Mouse (Mus musculus) liver, embryonic 15.5 days (tissue): ENCODE measurements around the gene Chac1. TPM values are rescaled to one million over a fixed set of nuclear protein-coding genes. Genes with fewer than 3 reads are reported as not detected.

Experiments used
- ATAC-seq: fragments of 200-750 bp; cut with Nextera tagmentation; 2 replicates; pipeline ENCODE4 v1.8.0; 2017; ENCODE audit warnings: moderate number of reproducible peaks, mild to moderate bottlenecking, moderate library complexity; ENCODE audit not compliant: insufficient read depth
- H3K27ac ChIP-seq: fragments of 300-500 bp; sonication (generic); replicated peaks from 2 replicates; pipeline ENCODE4 v1.5.1; 2015; ENCODE audit warnings: mild to moderate bottlenecking, inconsistent platforms
- H3K27me3 ChIP-seq: fragments of 300-500 bp; sonication (generic); 2 replicates; pipeline ENCODE4 v1.6.1; 2015; ENCODE audit warnings: mild to moderate bottlenecking, inconsistent platforms
- H3K36me3 ChIP-seq: fragments of 300-500 bp; sonication (generic); replicated peaks from 2 replicates; pipeline ENCODE4 v1.6.1; 2015; ENCODE audit warnings: moderate library complexity, mild to moderate bottlenecking, inconsistent platforms
- H3K4me1 ChIP-seq: fragments of 300-500 bp; sonication (generic); replicated peaks from 2 replicates; pipeline ENCODE4 v1.6.1; 2015; ENCODE audit warnings: inconsistent platforms
- H3K4me2 ChIP-seq: fragments of 300-500 bp; sonication (generic); 2 replicates; pipeline ENCODE4 v1.6.1; 2015; ENCODE audit warnings: moderate library complexity, mild to moderate bottlenecking, inconsistent platforms
- H3K4me3 ChIP-seq: fragments of 300-500 bp; sonication (generic); replicated peaks from 2 replicates; pipeline ENCODE4 v1.5.1; 2015; ENCODE audit warnings: mild to moderate bottlenecking, inconsistent platforms
- H3K9ac ChIP-seq: fragments of 300-500 bp; sonication (generic); 2 replicates; pipeline ENCODE4 v1.6.1; 2015; ENCODE audit warnings: moderate library complexity, mild to moderate bottlenecking, inconsistent platforms
- H3K9me3 ChIP-seq: fragments of 300-500 bp; sonication (generic); replicated peaks from 2 replicates; pipeline ENCODE4 v1.6.1; 2016; ENCODE audit warnings: inconsistent platforms
- WGBS: fragments of 180-500 bp; shearing (Covaris S2); methylation state at CpG from one replicate; pipeline ENCODE4 v1.1.7; 2015; ENCODE audit warnings: mixed read lengths; ENCODE audit not compliant: insufficient replicate concordance; 5-methylcytosine and 5-hydroxymethylcytosine counted together
- polyA plus RNA-seq: library from polyadenylated mRNA; unstranded; fragments of >200 nt; fragmentation: Nextera tagmentation; extraction: Ambion mirVana; gene quantifications from 2 replicates; pipeline ENCODE4 v1.2.1, GENCODE M21; 2015

The Chac1 gene
- polyA plus RNA-seq = 2.9 and 3.4 TPM in 2 replicates

DNA sequence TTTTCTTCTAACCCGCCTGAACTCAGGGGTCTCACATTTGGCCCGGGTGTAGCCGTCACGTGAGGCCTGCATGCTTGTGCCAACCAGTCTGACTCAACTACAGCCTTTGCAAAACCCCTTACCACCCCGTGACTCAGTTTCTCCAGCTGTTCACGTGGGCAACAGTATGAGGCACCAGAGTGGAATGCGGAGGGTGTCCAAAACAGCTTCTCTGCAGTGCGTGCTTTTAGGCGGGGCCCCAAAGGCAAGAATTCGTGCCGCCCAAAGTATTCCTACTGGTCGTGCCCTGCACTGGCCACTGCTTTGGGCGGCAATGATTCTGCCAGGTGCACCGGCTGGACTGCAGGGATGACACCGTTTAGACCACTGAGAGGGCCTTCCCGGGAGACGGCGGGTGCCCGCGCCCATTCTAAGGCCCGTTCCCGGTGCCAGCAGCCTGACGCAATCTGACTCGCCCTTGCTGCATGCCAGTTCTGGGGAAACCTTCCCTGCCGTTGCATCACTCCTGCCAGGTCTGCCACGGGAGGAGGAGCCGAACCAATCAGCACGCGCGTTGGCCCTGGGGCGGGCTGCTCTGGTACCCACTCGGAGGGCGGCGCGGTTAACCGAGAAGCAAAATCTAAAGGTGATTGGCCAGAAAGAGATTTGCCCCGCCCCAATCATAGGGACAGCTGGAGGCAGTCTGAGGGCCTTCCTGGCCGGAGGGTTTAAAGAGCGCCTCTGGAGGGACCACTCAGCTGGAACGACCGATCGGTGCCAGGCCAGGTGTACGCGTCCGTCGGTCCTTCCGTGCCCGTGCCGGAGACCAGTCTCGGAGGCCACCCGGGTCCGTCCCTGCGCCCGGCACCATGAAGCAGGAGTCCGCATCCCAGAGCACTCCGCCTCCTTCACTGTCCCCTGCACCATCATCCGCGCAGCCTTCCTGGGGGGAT is at the start of gene Chac1:
TSS of gene Chac1 (plus strand) at position 675 of the 932 bp plus-strand sequence.
- 7% methylated on average over 58 of the region's 58 CpGs for WGBS
- peak within 1 kb of the TSS; percentile 70 for H3K4me3 ChIP-seq
- no peaks in the 10 kb centered on the region for H3K9me3 ChIP-seq
- peak within 1 kb of the TSS; percentile 65 for H3K9ac ChIP-seq
- peaks cover 11% of the 10 kb centered on the region; the same call in 1 of the 2 replicates for H3K36me3 ChIP-seq
- H3K27ac ChIP-seq = peak within 1 kb of the TSS; percentile 52; the same call in 1 of the 2 replicates
- peaks cover 44% of the 10 kb centered on the region for H3K27me3 ChIP-seq
- peak within 1 kb of the TSS; percentile 89 for H3K4me2 ChIP-seq
- H3K4me1 ChIP-seq = peaks cover 19% of the 10 kb centered on the region
- peak; percentile 94 for ATAC-seq

DNA sequence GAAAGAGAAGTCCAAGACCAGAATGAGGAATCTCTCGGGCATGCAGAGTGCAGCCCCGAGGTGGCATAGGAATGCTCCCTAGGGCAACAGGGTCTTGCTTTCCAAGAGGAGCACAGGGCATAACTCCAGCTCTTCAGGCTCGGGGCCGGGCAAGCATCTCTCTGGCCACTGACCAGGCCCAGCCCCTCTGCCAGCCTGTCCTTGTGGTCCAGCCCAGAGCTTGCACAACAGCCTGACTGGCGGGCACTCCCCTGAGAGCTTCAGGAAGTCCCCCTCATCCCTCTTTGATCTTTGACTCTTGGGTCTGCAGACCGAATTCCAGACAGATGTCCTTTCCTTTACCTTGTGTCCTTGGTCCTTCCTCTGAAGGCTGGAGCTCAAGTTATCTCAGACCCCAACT is 48.2 kb upstream of the Chac1 start:
- WGBS = 65% methylated on average over 6 of the region's 6 CpGs
- H3K4me3 ChIP-seq = no peak overlapping the region
- H3K36me3 ChIP-seq = peaks cover 17% of the 10 kb centered on the region
- H3K27me3 ChIP-seq = no peaks in the 10 kb centered on the region
- H3K27ac ChIP-seq = no peak overlapping the region
- H3K9ac ChIP-seq = no peak overlapping the region
- no peak for ATAC-seq
- H3K4me2 ChIP-seq = no peak overlapping the region
- H3K9me3 ChIP-seq = no peaks in the 10 kb centered on the region
- H3K4me1 ChIP-seq = peaks cover 80% of the 10 kb centered on the region

DNA sequence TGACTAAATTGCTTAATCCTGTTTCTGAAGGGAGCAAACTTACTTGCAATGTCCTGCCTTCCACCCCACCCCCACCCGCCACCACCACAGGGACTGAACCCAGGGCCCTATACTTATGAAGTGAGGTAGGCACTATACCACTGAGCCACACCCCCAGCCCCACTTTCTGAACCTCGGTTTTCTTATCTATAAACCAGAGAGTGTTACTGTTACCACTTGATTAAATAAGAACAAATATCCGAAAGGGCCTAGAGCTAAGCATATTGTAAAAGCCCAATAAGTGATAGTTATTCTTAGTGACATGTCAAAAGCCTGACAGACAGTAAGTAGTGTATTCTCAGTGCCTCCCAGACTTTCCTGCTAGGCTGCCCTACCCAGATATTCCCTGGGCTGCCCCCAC is 46.6 kb upstream of the Chac1 start:
- peak; percentile 50 for ATAC-seq
- Histone ChIP-seq H3K9ac (no peak overlapping the region), H3K4me2 (no peak overlapping the region), H3K9me3 (no peaks in the 10 kb centered on the region), H3K4me1 (peaks cover 67% of the 10 kb centered on the region), H3K27me3 (no peaks in the 10 kb centered on the region), H3K36me3 (peaks cover 3% of the 10 kb centered on the region; the same call in 1 of the 2 replicates), H3K27ac (peak overlapping the region; percentile 56), H3K4me3 (no peak overlapping the region)
- WGBS = 11% methylated on average over 3 of the region's 3 CpGs

DNA sequence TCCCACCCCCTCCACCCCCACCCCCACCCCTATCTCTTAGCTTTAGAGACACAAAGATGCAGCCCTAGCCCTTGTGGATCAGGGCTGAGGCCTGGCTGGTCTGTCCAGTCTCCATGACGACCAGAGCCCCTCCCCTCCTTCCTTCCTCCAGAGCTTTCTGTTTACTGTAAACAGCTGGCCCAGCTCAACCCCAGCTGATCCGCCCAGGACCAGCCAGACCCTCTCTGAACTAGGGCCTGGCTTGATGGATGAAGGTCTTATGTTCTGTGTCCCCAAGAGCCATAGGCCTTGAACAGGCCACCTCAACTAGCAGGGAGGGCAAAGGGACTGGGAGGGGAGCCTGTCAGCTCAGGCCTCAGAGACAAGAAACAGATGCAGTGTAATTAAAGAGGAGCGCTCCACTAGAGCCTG is 46.2 kb upstream of the Chac1 start:
- Histone ChIP-seq H3K27ac (peak overlapping the region; percentile 56), H3K9me3 (no peaks in the 10 kb centered on the region), H3K27me3 (no peaks in the 10 kb centered on the region; the same call in 1 of the 2 replicates), H3K4me3 (no peak overlapping the region), H3K4me1 (peaks cover 63% of the 10 kb centered on the region), H3K9ac (no peak overlapping the region), H3K36me3 (no peaks in the 10 kb centered on the region), H3K4me2 (no peak overlapping the region)
- 31% methylated on average over 3 of the region's 3 CpGs for WGBS
- ATAC-seq = no peak; the same call in 1 of the 2 replicates

DNA sequence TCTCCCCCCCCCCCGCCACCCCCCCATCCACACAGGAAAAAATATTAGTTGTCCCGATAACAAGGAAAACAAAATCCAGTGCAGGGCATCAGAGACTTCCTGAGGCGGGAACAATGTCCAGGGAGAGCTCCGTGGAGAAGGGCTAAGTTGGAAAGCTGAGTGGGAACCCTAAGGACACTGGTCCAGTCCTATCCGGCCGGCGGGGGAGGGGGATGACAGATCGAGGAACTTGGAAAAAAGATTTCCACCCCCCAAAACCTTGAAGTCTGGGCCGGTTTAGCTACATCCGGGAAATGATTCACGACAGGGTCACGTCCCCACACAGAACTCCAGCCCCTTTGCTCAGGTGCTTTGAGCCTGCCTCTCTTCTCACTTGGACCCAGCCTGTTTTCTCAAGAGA is 39.5 kb upstream of the Chac1 start:
- Histone ChIP-seq H3K27me3 (peaks cover 3% of the 10 kb centered on the region; the same call in 1 of the 2 replicates), H3K27ac (no peak overlapping the region), H3K36me3 (no peaks in the 10 kb centered on the region), H3K9ac (no peak overlapping the region), H3K9me3 (no peaks in the 10 kb centered on the region), H3K4me1 (no peaks in the 10 kb centered on the region), H3K4me3 (no peak overlapping the region), H3K4me2 (no peak overlapping the region)
- ATAC-seq = peak; percentile 52
- 48% methylated on average over 12 of the region's 12 CpGs for WGBS

DNA sequence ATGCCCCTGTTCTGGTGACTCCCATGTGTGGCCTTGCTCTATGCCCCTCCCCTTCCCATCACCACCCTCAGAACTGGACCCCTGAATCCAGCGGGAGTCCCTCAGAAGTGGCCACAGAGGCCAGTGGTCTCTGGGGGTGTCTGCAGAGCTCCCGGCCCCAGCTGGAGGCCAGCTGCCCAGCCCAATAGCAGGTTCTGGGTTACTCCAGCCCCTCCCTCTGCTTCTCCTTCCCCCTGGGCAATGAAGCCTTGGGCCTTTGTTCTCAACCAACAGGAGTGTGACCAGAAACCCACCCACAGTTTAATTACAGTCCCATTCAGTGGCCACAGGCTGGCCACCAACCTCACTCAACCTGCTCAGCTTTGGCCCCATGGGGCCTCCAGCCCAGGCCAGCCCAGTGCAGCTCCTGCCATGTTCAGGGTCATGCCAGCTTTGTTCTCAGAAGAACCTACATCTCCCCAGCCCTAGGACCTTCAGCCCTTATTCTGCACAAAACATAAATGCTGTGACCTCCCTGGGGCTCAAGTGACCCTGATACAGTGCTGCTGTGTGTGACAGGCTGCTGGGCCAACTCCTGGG is 38.6 kb upstream of the Chac1 start:
- H3K27me3 ChIP-seq = peaks cover 3% of the 10 kb centered on the region; the same call in 1 of the 2 replicates
- 0 out of 2 replicates have a peak overlapping the region, but pooled peaks have one; percentile 9 for H3K27ac ChIP-seq
- H3K4me1 ChIP-seq = no peaks in the 10 kb centered on the region
- WGBS = 74% methylated on average over 2 of the region's 2 CpGs
- ATAC-seq = no peak
- H3K36me3 ChIP-seq = no peaks in the 10 kb centered on the region
- H3K4me3 ChIP-seq = no peak overlapping the region
- no peaks in the 10 kb centered on the region for H3K9me3 ChIP-seq
- no peak overlapping the region for H3K9ac ChIP-seq
- H3K4me2 ChIP-seq = no peak overlapping the region

DNA sequence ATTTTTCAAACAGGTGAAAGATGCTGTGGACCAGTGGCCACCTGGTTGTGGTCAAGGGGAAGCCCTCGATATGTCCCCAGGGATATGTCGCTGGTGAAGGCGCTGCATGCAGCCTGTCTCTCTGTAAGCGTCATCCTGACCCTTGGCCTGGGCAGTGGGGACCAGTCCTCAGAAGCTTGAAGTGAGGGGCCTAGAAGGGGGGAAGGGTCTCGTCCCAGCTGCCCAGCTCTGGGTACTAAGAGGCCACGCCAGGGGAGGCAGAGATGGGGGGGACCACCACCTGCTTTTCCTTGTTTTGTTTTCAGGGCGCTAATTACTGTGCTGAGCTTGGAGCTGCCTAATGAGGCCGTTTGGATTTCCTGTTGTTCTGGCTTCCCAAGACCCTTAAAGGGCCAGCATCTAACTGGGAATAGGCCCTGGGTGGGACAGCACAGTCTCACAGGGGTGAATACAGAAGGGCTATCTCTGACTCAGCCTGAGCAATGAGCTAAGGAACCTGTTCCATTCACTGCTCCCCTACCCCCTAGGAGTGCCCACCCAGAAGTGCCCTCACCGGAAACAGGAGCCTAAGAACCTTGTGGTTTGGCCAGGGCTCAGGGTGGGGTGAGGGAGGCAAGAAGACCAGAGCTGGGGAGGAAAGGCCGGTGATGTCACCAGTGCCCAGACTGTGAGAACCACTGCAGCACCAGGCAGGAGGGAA is 37.1 kb upstream of the Chac1 start:
- no peak overlapping the region for H3K4me2 ChIP-seq
- WGBS = 44% methylated on average over 10 of the region's 10 CpGs
- no peak overlapping the region for H3K9ac ChIP-seq
- H3K36me3 ChIP-seq = no peaks in the 10 kb centered on the region
- no peak overlapping the region for H3K4me3 ChIP-seq
- peaks cover 3% of the 10 kb centered on the region; the same call in 1 of the 2 replicates for H3K27me3 ChIP-seq
- no peaks in the 10 kb centered on the region for H3K9me3 ChIP-seq
- ATAC-seq = no peak
- H3K4me1 ChIP-seq = peaks cover 7% of the 10 kb centered on the region
- no peak overlapping the region for H3K27ac ChIP-seq

DNA sequence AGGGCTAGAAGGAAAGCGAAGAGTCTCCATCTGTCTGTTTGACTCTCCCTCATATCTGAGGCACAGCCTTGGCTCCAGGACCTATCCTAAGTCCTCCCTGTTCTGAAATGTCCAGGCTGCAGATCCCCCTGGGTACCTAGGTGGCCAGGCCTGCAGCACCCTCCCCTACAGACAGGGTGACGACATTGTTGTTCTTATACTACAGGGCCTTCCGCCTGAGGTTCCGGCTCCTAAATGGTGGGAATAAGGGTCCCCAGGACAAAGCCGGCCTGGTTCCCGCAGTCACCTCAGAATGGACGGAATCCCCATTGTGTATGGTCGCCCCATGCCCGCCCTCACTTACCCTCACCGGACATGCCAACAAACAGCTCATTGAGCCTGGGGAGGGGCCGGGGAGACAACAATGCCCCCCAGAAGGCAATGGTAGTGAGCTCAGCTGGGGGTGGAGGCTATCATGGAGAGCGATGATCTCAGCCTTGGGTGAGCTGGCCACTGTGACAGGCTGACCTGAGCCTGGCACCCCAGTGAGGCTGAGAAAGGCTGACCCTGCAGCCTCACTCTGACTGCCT is 36.2 kb upstream of the Chac1 start:
- ATAC-seq = no peak

DNA sequence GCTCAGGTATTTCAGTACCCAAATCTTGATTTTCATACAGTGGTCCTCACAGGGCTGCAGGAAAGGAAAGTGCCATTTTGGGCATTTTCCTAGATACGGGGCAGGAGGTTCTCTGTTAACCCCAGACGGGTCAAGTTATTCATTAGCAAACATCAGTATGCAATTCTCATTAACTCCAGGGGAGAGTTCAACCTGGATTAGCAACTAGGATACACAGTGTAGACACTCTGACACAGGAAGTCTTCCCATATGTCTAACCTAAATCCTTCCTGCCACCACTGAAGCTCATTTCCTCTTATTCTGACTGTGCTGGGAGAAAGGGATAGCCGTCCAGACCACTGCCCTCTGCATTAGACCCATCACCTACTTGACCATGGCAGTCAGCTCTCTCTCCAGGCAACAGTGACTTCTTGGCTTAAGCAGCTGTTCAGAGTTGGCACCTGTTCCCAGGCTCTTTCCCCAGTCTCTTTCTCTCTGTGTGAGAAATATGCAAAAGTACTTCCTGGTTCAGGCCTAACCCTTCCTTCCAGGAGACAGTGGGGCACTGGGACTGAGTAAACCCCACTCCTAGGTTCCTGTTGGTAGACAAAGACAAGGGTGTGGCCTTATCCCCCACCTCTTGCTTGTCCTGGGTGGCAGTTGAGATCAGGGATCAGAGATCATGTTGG is 32.9 kb upstream of the Chac1 start:
- no peaks in the 10 kb centered on the region for H3K9me3 ChIP-seq
- ATAC-seq = no peak
- H3K4me3 ChIP-seq = no peak overlapping the region
- H3K27me3 ChIP-seq = peaks cover 34% of the 10 kb centered on the region
- no peak overlapping the region for H3K4me2 ChIP-seq
- H3K36me3 ChIP-seq = no peaks in the 10 kb centered on the region
- H3K27ac ChIP-seq = no peak overlapping the region
- H3K9ac ChIP-seq = no peak overlapping the region
- H3K4me1 ChIP-seq = peaks cover 39% of the 10 kb centered on the region
- 61% methylated on average over 3 of the region's 3 CpGs for WGBS

More for the DNA sequence above, 36.2 kb upstream of the Chac1 start:
- Histone ChIP-seq H3K27ac (no peak overlapping the region), H3K9ac (no peak overlapping the region), H3K4me1 (peaks cover 7% of the 10 kb centered on the region), H3K9me3 (no peaks in the 10 kb centered on the region), H3K36me3 (no peaks in the 10 kb centered on the region), H3K27me3 (peaks cover 3% of the 10 kb centered on the region; the same call in 1 of the 2 replicates), H3K4me2 (no peak overlapping the region), H3K4me3 (no peak overlapping the region)
- WGBS = 74% methylated on average over 12 of the region's 12 CpGs

DNA sequence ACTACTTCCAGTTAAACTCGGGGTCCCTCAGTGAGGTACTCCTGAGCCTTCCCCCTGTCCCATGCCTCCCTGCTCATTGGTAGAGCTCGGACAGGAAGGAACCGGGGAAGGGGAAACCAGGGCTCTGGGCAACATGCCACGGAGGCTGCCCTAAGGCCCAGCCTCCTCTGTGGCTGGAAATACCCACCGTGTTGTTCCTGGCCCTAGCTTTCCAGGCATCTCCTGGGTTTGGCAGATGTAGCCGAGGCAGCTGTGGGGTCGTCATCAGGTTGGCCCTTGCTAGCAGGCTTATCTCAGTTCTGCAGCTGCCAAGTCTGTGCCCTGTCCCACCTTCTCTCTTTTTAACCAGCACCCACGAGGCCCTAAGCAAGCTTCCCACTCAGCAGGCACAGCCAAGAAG is 30.5 kb upstream of the Chac1 start:
- Histone ChIP-seq H3K4me2 (peak overlapping the region; percentile 78), H3K27ac (no peak overlapping the region), H3K9ac (no peak overlapping the region), H3K4me1 (peaks cover 61% of the 10 kb centered on the region), H3K36me3 (no peaks in the 10 kb centered on the region), H3K9me3 (no peaks in the 10 kb centered on the region), H3K4me3 (no peak overlapping the region), H3K27me3 (peaks cover 55% of the 10 kb centered on the region)
- 25% methylated on average over 8 of the region's 8 CpGs for WGBS
- ATAC-seq = peak; percentile 54
